Comparison of ENCODE assay signal across 22 mouse cellular contexts in genomic region chr5:65142247-65142646, GRCm38 (mm10). TPM values are rescaled to one million over a fixed set of nuclear protein-coding genes. Genes with fewer than 3 reads are reported as not detected.
"Had no signal": no experiment of that assay in that cellular context is flagged by ENCODE, and none has a peak within 500 bp of the region (broad histone marks: within the 10 kb centered on the region; RNA-seq: fewer than 3 reads in every experiment).

No protein-coding gene starts in this region.

- DNase-seq: gastrocnemius, postnatal 14 days; gastrocnemius, postnatal 36 days; heart, adult 2 months; heart, postnatal 4 days; kidney, adult 18-20 months; kidney, adult 8-10 months; kidney, postnatal 10 days; kidney, postnatal 25 days; kidney, postnatal 4 days; liver; liver, embryonic 13.5 days; liver, postnatal 0 days had no signal

RNA-seq across cellular contexts. Expression of gene Tmem156, which starts 50.3 kb away (rescaled TPM):
- total RNA-seq: gastrocnemius, adult 18-20 months; gastrocnemius, postnatal 14 days; gastrocnemius, postnatal 36 days; heart, postnatal 25 days had no signal
- polyA plus RNA-seq: heart, adult 2 months; heart, embryonic 13.5 days; heart, embryonic 15.5 days; hindbrain, embryonic 10.5 days; hindbrain, embryonic 12.5 days; hindbrain, embryonic 14.5 days; hindbrain, embryonic 16.5 days; limb, embryonic 10.5 days; limb, embryonic 12.5 days had no signal
